Mouse (Mus musculus): ENCODE data around the gene Adcy9.
"Not testable (repeated sequence)": the region's sequence is repeated elsewhere in the genome, so short reads cannot be mapped to it uniquely, and the experiment has no call there.

Adcy9 gene

GRCm38 (mm10) chr16:4382406-4382805 lies 37.9 kb downstream of the Adcy9 start:
- DNase-seq (ENCODE audit: low read depth): peak; percentile 3

DNA sequence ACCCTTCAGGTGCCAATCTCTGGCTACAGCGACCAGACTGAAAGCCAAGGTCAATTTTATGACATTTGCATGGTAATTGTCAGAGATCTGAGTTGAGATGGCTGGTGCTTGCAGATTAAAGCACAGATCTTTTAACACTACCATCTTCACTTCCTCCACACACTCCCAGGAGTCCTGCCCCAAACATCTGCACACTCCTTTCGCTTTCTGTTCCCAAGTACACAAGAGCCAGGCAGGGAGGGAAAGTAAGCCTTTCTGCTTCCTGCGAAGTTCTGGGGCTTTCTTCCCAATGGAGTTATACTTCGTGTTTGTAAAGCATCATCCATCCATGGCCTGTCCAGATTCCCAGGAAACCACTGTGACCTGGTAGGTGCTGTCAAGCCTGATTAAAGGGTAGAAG lies 38.8 kb downstream of the Adcy9 start:
- DNase-seq (ENCODE audit: low read depth): peak; percentile 30

DNA sequence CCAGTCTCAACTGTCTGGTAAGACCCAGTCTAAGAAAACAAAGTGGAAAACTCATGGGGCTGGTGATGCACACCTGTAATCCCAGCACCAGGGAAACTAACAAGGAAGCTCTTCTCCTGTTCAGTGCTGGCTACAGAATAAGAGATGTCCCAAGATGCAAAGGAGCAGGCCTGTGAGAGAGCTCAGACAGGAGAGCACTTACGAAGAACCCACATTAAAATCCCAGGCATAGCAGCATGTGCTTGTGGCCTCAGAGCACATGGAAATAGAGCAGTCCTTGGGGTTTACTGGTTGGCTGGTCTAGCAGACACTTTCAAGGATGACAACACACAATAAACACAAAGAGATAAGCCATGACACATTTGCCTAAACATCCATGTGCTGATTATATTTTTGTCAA lies 41.5 kb downstream of the Adcy9 start:
- DNase-seq (ENCODE audit: low read depth): no peak

- no peak for DNase-seq (ENCODE audit: low read depth)
These were observed 42.7 kb downstream of the Adcy9 start for GRCm38 (mm10) chr16:4377556-4377955.

GRCm38 (mm10) chr16:4374780-4375380 lies 45.4 kb downstream of the Adcy9 start:
- no peak for DNase-seq (ENCODE audit: low read depth)

DNA sequence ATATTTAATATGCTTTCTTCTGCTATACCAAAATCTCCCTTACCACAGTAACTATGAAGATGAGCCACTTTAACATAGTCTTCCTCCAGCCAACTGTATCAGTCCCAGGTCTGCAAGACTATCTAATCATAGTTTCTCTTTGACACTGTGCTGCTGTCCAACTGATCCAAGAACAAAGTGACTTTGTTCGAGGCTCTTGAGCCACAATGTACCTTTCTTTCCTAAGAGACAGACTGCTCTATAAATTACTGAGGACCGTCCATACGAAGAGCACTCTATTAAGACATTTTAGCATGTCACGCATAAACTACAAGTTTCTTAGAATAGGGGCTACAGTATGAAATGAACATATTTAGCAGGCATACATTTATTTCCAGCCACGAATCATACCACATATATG lies 46.0 kb downstream of the Adcy9 start:
- no peak for DNase-seq (ENCODE audit: low read depth)

- DNase-seq (ENCODE audit: low read depth): no peak
These were observed 49.3 kb downstream of the Adcy9 start for GRCm38 (mm10) chr16:4371039-4371438.

GRCm38 (mm10) chr16:4370141-4370541 lies 50.2 kb downstream of the Adcy9 start:
- DNase-seq (ENCODE audit: low read depth): no peak

GRCm38 (mm10) chr16:4367930-4368329 lies 52.4 kb downstream of the Adcy9 start:
- DNase-seq (ENCODE audit: low read depth): no peak

DNA sequence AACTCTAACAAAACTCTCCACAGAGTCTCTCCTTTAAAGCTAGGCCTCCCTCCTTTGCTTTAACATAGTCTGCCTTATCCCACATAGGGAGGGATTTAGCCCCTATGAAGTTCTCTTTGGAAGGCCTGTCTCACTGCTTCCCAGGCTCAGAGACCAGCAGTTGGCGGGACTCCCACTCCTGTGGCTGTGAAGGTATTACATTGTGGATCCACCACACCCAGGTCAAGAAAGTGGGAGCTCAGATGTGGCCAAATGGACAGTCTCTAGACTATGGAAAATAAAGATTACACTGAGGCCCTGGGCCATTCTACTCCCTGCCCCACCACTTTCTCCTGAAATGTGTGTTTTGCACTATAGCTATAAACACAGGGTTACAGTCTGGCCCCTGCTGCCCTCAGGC lies 53.0 kb downstream of the Adcy9 start:
- DNase-seq (ENCODE audit: low read depth): no peak

DNA sequence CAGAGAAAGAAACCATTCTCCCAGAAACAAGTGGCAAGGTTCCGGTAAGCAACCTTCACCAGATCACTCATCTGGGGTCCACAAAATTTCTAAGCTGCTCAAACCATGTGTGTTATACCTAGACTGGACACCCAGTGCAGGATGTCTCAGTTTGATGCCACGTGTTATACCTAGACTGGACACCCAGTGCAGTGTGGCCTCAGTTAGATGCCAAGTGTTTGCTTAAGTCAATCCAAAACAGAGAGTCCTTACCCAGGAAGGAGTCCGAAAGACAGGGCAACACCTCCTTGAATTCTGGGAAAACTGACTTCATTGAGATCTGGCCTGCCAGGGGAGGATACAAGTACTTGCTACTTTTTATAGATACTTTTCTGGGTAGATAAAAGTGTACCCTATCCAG lies 53.6 kb downstream of the Adcy9 start:
- DNase-seq (ENCODE audit: low read depth): no peak

- DNase-seq (ENCODE audit: low read depth): no peak
These were observed 56.8 kb downstream of the Adcy9 start for GRCm38 (mm10) chr16:4363341-4364116.

- DNase-seq (ENCODE audit: low read depth): no peak
These were observed 64.8 kb downstream of the Adcy9 start for GRCm38 (mm10) chr16:4355260-4356043.

DNA sequence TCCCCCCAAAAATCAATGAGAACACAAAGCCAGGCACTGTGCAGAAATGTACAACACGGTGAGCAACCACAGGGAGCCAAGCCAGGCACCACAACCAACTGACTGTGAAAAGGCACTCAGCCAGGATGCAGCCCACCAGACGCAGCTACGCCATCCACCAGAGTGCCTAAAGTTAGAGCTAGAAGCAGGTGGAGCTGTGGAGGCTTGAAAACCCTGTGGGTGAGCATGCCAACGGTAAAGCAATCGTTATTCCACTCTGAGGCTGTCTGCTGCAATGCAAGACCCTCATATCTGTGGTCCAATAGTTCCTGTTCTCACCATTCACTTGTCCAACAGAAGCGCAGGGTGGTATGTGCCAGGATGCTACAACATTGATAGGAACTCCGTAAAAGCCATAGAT lies 77.7 kb downstream of the Adcy9 start:
- DNase-seq (ENCODE audit: low read depth): no peak

DNA sequence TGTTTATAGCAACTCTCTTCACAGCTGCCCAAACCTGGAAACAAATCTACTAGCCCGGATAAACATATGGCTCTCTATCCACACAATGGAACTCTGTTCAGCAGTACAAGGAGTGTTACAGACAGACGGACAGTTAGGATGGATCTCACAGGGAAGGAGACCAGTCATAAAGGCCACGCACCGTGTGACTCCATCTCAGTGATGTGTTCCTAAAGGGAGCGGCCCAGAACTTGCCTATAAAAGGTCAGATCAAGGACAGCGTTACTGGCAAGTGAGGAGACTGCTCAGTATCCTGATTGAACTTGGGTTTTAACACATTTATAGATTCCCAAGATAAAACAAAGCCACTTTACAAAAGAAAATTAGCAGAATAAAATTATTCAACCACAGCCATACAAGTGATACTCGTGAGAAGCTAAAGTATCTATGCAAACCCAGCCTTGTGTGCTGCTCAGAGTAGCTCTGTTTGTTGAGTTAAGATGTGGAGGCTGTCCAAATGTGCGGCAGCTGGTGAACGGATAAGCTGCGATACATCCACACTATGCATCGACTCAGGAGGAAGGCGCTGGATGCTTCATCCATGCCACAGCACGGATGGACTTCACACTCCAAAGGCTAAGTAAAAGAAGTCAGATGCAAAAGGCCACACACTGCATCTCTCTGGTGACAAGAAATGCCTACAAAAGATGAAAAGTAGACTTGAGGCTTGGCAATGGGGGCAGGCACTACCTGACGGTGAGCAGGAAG lies 78.8 kb downstream of the Adcy9 start:
- DNase-seq (ENCODE audit: low read depth): no peak

GRCm38 (mm10) chr16:4339216-4339615 lies 81.1 kb downstream of the Adcy9 start:
- DNase-seq (ENCODE audit: low read depth): not testable (repeated sequence)

- DNase-seq (ENCODE audit: low read depth): no peak
These were observed 83.0 kb downstream of the Adcy9 start for GRCm38 (mm10) chr16:4337269-4337668.

DNA sequence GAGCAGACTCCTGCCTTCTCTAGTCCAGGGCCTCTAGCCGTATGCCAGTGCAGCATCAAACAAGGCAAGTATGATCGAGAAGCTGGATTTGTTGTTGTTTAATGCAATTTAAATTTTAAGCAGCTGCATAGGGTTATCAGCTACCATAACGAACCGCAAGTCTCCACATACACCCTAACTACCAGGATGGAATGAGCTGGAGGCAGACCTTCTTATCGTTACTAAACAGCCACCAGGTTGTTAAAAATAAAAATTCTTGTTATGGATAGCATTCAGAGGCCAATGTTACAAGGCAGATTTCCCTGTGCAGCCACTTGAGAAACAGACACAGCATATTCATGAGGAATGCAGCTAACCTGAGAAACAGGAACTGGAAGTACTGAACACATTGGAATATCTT lies 86.5 kb downstream of the Adcy9 start:
- DNase-seq (ENCODE audit: low read depth): no peak

DNA sequence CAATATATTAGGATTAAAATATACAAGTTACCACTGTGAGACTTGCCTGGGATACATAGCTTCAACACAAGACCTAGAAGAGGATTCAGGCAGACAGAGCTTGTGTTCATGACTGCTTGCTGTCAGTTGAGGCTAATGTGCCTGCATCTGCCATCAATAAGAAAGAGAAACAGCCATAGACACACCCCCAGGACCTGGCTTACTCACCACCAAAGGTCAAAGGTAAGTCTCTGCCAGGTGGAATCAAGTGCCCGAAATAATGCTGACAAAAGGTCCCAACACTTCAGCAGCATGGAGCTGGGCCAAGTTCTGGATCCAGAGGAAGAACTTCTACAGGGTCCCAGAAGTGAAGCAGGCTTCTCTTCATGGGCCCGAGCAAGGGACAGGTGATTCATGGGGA lies 86.9 kb downstream of the Adcy9 start:
- DNase-seq (ENCODE audit: low read depth): no peak

DNA sequence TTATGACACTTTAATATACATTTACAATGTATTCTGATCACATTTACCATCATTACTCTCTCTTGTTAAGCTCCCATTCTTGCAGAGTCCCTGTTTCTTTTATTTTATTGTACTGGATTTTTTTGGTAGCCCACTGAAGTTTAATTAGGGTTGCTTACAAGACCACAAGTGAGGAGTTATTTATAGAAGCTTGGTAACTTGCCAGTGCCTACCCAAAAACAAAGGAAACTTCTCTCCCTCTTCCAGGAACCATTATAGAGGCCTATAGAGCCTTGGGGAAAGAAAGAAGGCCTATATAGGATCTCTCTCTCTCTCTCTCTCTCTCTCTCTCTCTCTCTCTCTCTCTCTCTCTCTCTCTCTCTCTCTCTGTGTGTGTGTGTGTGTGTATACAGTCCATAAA lies 93.2 kb downstream of the Adcy9 start:
- no peak for DNase-seq (ENCODE audit: low read depth)

GRCm38 (mm10) chr16:4325801-4326200 lies 94.5 kb downstream of the Adcy9 start:
- DNase-seq (ENCODE audit: low read depth): no peak

GRCm38 (mm10) chr16:4324967-4325366 lies 95.3 kb downstream of the Adcy9 start:
- no peak for DNase-seq (ENCODE audit: low read depth)

All from induced T-regulatory cell, adult 2 months (primary cell).